Mouse (Mus musculus): ENCODE results near the gene Ambra1. TPM values are rescaled to one million over a fixed set of nuclear protein-coding genes. Genes with fewer than 3 reads are reported as not detected.

Ambra1 gene
- polyA plus RNA-seq, 1 experiment from 2014 or later: 22.1 TPM

GRCm38 (mm10) chr2:91925442-91925841, 195.5 kb downstream of the Ambra1 start:
- peaks cover 69% of the 10 kb centered on the region for H3K27me3 ChIP-seq
- H3K4me1 ChIP-seq: peaks cover 54% of the 10 kb centered on the region
- no peak for ATAC-seq (ENCODE audit: low FRiP score)

GRCm38 (mm10) chr2:91926949-91927348, 197.0 kb downstream of the Ambra1 start, which contains the start of gene Chrm4:
Gene Chrm4 (plus strand): TSS chr2:91927249.
- peaks cover 54% of the 10 kb centered on the region for H3K4me1 ChIP-seq
- ATAC-seq (ENCODE audit: low FRiP score): no peak
- no peak within 1 kb of the TSS for H3K4me3 ChIP-seq (replicated peaks)
- peaks cover 54% of the 10 kb centered on the region for H3K27me3 ChIP-seq
- H3K9me3 ChIP-seq: no peaks in the 10 kb centered on the region
- no peak within 1 kb of the TSS for H3K9ac ChIP-seq
- H3K27ac ChIP-seq: no peak within 1 kb of the TSS
- peaks cover 10% of the 10 kb centered on the region; the same call in 1 of the 2 replicates for H3K36me3 ChIP-seq (replicated peaks)
- no peak within 1 kb of the TSS for H3K4me2 ChIP-seq
- 83% methylated on average over 3 of the region's 3 CpGs for WGBS

More at GRCm38 (mm10) chr2:91925442-91925841, 195.5 kb downstream of the Ambra1 start:
- H3K9me3 ChIP-seq: no peaks in the 10 kb centered on the region
- H3K4me2 ChIP-seq: no peak overlapping the region
- WGBS: 88% methylated on average over 15 of the region's 15 CpGs
- peaks cover 10% of the 10 kb centered on the region; the same call in 1 of the 2 replicates for H3K36me3 ChIP-seq (replicated peaks)
- no peak overlapping the region for H3K27ac ChIP-seq
- no peak overlapping the region for H3K9ac ChIP-seq
- H3K4me3 ChIP-seq (replicated peaks): no peak overlapping the region

GRCm38 (mm10) chr2:91927826-91928533, 198.0 kb downstream of the Ambra1 start:
- Histone ChIP-seq H3K9me3 (no peaks in the 10 kb centered on the region), H3K4me2 (no peak overlapping the region), H3K27ac (no peak overlapping the region), H3K9ac (no peak overlapping the region), H3K4me3 (replicated peaks) (no peak overlapping the region), H3K4me1 (peaks cover 53% of the 10 kb centered on the region), H3K27me3 (peaks cover 44% of the 10 kb centered on the region), H3K36me3 (replicated peaks) (peaks cover 10% of the 10 kb centered on the region; the same call in 1 of the 2 replicates)
- no peak for ATAC-seq (ENCODE audit: low FRiP score)
- WGBS: 40% methylated on average over 34 of the region's 34 CpGs

- Histone ChIP-seq H3K4me2 (0 out of 2 replicates have a peak overlapping the region, but pooled peaks have one; percentile 8), H3K9ac (no peak overlapping the region), H3K27me3 (peaks cover 36% of the 10 kb centered on the region), H3K4me1 (peaks cover 53% of the 10 kb centered on the region), H3K9me3 (no peaks in the 10 kb centered on the region), H3K4me3 (replicated peaks) (no peak overlapping the region; the same call in 1 of the 2 replicates), H3K27ac (no peak overlapping the region), H3K36me3 (replicated peaks) (peaks cover 11% of the 10 kb centered on the region; the same call in 1 of the 2 replicates)
- ATAC-seq (ENCODE audit: low FRiP score): no peak
- WGBS: 78% methylated on average over 23 of the region's 23 CpGs
Measured at GRCm38 (mm10) chr2:91928534-91929350, 198.8 kb downstream of the Ambra1 start.

- Histone ChIP-seq H3K4me2 (peak overlapping the region; percentile 82), H3K9me3 (no peaks in the 10 kb centered on the region), H3K27ac (0 out of 2 replicates have a peak overlapping the region, but pooled peaks have one; percentile 19), H3K9ac (peak overlapping the region; percentile 95; the same call in 1 of the 2 replicates), H3K27me3 (peaks cover 29% of the 10 kb centered on the region), H3K36me3 (replicated peaks) (peaks cover 15% of the 10 kb centered on the region; the same call in 1 of the 2 replicates), H3K4me1 (peaks cover 53% of the 10 kb centered on the region), H3K4me3 (replicated peaks) (peak overlapping the region; percentile 77)
- WGBS: 49% methylated on average over 3 of the region's 3 CpGs
- no peak for ATAC-seq (ENCODE audit: low FRiP score)
Measured at GRCm38 (mm10) chr2:91929455-91929854, 199.5 kb downstream of the Ambra1 start.

- H3K4me1 ChIP-seq: peaks cover 53% of the 10 kb centered on the region
- peaks cover 24% of the 10 kb centered on the region for H3K27me3 ChIP-seq
- peak overlapping the region; percentile 77 for H3K4me3 ChIP-seq (replicated peaks)
- H3K27ac ChIP-seq: 0 out of 2 replicates have a peak overlapping the region, but pooled peaks have one; percentile 19
- H3K9ac ChIP-seq: peak overlapping the region; percentile 95
- H3K4me2 ChIP-seq: peak overlapping the region; percentile 82
- WGBS: 3% methylated on average over 12 of the region's 12 CpGs
- 0 out of 2 replicates have a peak, but pooled peaks have one; percentile 10 for ATAC-seq (ENCODE audit: low FRiP score)
- H3K36me3 ChIP-seq (replicated peaks): peaks cover 20% of the 10 kb centered on the region
- no peaks in the 10 kb centered on the region for H3K9me3 ChIP-seq
Measured at GRCm38 (mm10) chr2:91929936-91930335, 200.0 kb downstream of the Ambra1 start.

- peaks cover 15% of the 10 kb centered on the region; the same call in 1 of the 2 replicates for H3K27me3 ChIP-seq
- H3K4me2 ChIP-seq: peak overlapping the region; percentile 82
- H3K27ac ChIP-seq: peak overlapping the region; percentile 94
- H3K4me1 ChIP-seq: peaks cover 53% of the 10 kb centered on the region
- H3K36me3 ChIP-seq (replicated peaks): peaks cover 28% of the 10 kb centered on the region
- peak overlapping the region; percentile 95 for H3K9ac ChIP-seq
- H3K4me3 ChIP-seq (replicated peaks): peak overlapping the region; percentile 77
- WGBS: 0% methylated on average over 23 of the region's 23 CpGs
- no peaks in the 10 kb centered on the region for H3K9me3 ChIP-seq
- 0 out of 2 replicates have a peak, but pooled peaks have one; percentile 1 for ATAC-seq (ENCODE audit: low FRiP score)
Measured at GRCm38 (mm10) chr2:91930761-91931291, 200.9 kb downstream of the Ambra1 start.

GRCm38 (mm10) chr2:91931328-91932159, 201.6 kb downstream of the Ambra1 start:
- Histone ChIP-seq H3K4me1 (peaks cover 53% of the 10 kb centered on the region), H3K9ac (peak overlapping the region; percentile 95), H3K27me3 (peaks cover 11% of the 10 kb centered on the region; the same call in 1 of the 2 replicates), H3K4me3 (replicated peaks) (peak overlapping the region; percentile 77), H3K4me2 (peak overlapping the region; percentile 82), H3K27ac (peak overlapping the region; percentile 94), H3K9me3 (no peaks in the 10 kb centered on the region), H3K36me3 (replicated peaks) (peaks cover 34% of the 10 kb centered on the region)
- ATAC-seq (ENCODE audit: low FRiP score): peak; percentile 81
- under 1% methylated on average over 50 of the region's 50 CpGs for WGBS

- Histone ChIP-seq H3K36me3 (replicated peaks) (peaks cover 40% of the 10 kb centered on the region), H3K27me3 (peaks cover 7% of the 10 kb centered on the region; the same call in 1 of the 2 replicates), H3K4me1 (peaks cover 57% of the 10 kb centered on the region), H3K4me3 (replicated peaks) (peak within 1 kb of the TSS; percentile 77), H3K9me3 (no peaks in the 10 kb centered on the region), H3K9ac (peak within 1 kb of the TSS; percentile 95), H3K4me2 (peak within 1 kb of the TSS; percentile 82), H3K27ac (peak within 1 kb of the TSS; percentile 94)
- peak; percentile 15; the same call in 1 of the 2 replicates for ATAC-seq (ENCODE audit: low FRiP score)
- WGBS: 2% methylated on average over 16 of the region's 16 CpGs
Measured at GRCm38 (mm10) chr2:91932160-91932711, 202.3 kb downstream of the Ambra1 start, which contains the start of gene Mdk. Gene Mdk (minus strand): TSS chr2:91932297.

- Histone ChIP-seq H3K9ac (0 out of 2 replicates have a peak overlapping the region, but pooled peaks have one; percentile 95), H3K4me1 (peaks cover 56% of the 10 kb centered on the region), H3K27ac (peak overlapping the region; percentile 94), H3K4me2 (peak overlapping the region; percentile 82), H3K36me3 (replicated peaks) (peaks cover 46% of the 10 kb centered on the region), H3K27me3 (0 out of 2 replicates have a peak, but pooled peaks cover 7% of the 10 kb centered on the region), H3K9me3 (no peaks in the 10 kb centered on the region), H3K4me3 (replicated peaks) (peak overlapping the region; percentile 77; the same call in 1 of the 2 replicates)
- no peak for ATAC-seq (ENCODE audit: low FRiP score)
- 9% methylated on average over 6 of the region's 6 CpGs for WGBS
Measured at GRCm38 (mm10) chr2:91932737-91933350, 202.9 kb downstream of the Ambra1 start.

Measured in forebrain, embryonic 12.5 days (tissue).